Mouse (Mus musculus): Measurements from ENCODE around the gene Pcgf5.
"Not testable (repeated sequence)": the region's sequence is repeated elsewhere in the genome, so short reads cannot be mapped to it uniquely, and the experiment has no call there.

Pcgf5 gene

DNA sequence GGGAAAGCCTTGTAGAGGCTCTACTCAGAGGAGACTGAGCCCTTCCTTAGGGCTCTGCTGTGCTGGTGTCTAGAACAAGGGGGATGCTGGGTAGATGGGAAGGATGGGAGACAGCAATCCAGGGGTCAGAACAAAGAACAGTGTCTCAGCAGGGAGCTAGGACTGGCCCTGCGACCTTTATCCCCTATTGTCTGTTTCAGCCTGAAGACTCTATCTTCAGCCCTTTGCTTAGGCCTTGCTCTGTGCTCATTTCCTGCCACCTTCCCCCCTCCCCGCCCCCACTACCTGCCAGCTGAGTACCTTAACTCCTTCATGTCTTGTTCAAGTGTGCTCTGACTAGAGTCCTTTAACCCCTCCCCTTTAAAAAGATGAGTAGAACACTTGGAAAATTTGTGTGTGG, 36.3 kb downstream of the Pcgf5 start:
- no peak for DNase-seq (ENCODE audit: low read depth, low spot score)

DNA sequence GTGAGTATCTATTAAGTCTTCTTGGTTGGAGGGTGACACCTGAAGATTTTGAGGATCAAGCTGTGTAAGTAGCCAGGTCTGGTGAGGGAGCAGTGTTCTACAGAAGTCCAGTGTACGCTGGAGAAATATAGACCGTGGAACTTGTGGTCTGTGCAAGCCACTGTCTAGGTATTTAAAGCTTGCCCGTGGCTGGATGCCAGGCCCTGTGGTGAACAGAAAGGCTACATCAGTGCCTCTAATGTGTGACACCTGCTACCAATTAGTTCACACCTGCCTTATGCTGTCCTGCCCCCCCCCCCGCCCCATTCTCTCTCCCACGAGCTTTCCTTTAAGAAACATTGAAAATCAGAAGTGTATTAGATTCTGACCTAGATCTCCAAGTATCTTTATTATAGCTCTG, 40.4 kb downstream of the Pcgf5 start:
- DNase-seq (ENCODE audit: low read depth, low spot score) = peak; percentile 32

DNA sequence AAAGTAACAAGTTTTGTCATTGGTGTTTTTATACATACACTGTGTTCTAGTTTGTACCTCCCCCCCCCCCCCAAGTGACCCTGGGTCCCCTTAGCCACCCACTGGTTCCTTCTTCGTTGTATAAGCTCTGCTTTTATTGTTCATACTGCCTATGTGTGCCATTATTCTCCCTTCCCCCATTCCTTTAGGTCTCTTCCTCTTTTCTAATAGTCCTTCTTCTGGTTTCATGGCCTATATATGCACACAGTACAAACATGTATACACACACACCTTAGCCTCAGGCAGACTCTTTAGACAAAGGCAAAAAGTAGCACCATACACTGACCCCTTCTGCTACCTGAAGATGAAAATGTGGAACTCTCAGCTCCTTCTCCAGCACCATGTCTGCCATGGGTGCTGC, 42.6 kb downstream of the Pcgf5 start:
- no peak for DNase-seq (ENCODE audit: low read depth, low spot score)

DNA sequence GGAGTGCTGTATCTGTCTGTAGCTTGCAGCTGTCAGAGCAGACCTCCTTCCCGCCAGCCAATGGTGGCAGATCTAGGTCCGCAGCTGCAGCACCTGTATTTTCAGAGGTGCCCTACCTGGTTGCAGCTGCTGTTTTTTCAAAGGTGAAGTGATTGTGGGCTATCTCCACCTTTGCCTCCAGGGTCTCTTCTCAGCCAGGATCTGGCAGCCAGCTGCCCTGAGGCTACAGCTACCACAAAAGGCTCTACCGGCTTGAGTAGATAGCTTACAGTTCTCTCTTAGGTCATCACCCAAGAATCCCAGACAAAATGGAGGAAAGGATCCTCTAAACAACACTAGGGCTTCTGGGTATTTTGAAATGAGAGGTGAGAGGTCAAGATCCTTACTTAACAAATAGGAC, 50.4 kb downstream of the Pcgf5 start:
- DNase-seq (ENCODE audit: low read depth, low spot score) = no peak

DNA sequence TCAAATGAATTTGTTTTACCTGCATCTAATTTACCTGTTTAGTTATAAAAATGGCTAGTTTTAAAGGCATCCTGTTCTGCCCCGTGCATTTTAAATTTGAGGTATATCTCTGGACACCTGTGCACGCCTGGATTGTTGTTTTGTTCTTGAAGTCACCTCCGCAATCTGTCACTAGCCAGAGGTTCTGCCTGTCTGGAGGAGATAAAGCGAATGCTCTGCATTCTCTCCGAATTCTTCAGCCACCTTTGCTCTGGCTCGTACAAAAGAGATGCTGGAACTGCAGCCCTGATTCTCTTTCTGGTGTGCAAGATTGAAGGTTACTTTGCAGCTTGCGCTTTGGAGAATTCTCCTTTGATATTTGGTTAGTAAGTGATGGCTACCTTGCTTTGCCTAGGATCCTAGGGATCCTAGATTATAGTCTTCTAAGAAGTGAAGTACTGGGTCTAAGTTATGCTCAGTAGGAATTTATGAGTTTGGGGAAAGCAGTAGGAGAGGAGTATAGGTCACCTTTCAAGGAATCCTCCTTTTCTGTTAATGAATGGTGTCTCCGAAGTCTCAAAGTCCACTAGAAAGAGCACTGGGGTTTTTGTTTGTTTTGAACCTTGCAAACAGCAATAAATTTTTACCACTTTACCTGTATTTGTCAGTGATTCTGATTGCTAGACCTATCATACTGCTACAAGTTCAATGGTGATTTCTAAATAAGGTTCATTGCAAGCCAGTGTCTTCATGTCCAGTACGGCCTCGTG, 60.4 kb downstream of the Pcgf5 start:
- DNase-seq (ENCODE audit: low read depth, low spot score) = no peak

DNA sequence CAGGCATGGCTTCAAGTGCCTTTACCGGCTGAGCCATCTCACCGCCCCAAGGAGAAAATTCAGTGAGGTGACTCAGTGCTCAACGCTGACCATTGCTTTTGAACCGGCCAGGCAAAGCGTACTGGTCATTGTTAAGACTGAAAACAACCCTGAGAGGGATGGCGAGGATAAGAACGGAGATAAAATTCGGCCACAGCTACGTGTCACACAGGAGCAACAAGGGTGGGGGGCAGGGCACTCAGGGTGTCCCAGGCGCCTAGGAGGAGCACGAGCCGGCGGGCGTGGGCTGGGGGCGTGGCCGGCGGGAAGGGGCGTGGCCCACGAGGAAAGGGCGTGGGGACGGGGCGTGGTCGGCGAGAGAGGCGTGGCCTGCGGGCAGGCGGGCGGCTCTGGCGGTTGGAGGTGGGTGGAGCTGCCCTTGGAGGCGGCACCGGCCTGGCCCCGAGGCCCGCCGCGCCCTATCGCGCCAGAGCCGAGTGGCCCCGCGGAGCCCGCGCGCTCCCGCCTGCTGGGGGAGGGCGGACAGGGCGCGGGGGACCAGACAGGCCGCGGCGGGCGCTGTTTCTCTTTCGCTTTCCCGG, 61.3 kb downstream of the Pcgf5 start:
- DNase-seq (ENCODE audit: low read depth, low spot score) = peak; percentile 84

DNA sequence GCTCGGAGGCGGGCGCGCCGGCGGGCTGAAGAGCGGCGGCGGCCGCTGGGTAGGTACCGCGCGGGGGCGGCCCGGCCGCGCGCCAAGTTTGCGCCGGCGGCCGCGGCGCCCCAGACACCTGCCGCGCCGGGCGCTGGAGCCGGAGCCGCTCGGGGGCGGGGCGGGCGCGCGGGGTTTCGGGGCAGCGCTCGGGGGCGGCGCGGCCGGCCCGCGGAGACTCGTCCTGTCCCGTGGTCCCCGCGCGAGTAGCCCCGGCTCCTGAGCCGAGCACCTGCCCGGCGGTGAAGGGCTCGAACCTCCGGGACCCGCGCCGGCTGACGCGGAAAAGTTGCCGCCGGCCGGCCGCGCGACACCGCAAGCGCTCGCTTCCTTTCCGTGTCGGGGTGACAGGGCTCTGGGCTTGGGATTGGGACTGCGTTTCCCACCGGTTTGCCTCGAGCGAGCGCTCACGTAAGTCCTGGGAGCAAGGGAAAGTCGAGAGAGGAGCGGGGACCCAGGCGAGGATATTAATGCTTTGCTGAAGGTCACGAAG, 61.8 kb downstream of the Pcgf5 start:
- no peak for DNase-seq (ENCODE audit: low read depth, low spot score)

DNA sequence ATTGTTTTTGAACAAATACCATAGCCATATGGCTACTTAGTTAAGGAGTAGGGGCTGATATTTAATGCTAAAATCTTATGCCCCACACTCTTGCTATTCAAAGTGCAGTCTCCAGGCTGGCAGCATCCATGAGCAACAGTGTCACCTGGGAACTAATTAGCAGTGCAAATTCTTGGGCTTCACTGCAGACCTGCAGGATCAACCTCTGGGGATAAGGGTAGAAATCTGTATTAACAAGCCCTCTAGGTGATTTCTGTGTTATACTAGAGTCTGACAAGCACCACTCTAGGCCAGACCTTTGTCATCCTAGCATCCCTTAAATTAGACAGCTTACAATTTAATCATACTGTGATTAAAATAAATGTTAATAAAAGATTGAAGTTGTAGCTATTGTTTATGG, 71.8 kb downstream of the Pcgf5 start:
- no peak for DNase-seq (ENCODE audit: low read depth, low spot score)

DNA sequence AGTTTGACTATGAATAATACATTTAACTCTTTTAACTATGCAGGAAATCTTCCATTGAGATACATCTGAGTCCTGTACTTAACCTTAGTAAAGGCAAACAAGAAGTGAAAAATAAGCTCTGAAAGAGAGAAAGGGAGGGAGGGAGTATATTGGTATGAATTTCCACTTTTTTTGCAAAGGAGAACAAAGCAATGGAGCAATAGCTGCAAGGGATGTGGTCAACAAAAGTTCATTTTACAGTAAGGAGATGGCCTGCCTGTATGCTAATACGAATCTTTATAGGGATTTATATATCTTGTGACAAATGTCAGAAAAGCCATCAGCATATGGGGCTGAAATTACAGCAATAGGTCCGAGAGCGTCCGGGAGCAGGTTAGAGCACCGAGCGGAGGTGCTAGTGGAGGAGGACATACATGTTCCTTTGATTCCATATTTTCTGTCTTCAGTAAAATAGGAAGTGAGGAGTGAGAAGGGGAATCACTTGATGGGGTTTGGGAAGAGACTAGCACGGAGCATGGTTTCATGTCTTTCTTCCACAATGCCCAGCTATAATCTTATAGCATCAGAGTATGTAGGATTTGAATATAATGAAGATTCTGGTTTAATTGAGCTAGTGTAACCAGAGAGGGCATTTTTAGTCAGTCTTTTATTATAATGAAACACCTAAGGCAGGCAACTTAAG, 79.2 kb downstream of the Pcgf5 start:
- DNase-seq (ENCODE audit: low read depth, low spot score) = no peak

DNA sequence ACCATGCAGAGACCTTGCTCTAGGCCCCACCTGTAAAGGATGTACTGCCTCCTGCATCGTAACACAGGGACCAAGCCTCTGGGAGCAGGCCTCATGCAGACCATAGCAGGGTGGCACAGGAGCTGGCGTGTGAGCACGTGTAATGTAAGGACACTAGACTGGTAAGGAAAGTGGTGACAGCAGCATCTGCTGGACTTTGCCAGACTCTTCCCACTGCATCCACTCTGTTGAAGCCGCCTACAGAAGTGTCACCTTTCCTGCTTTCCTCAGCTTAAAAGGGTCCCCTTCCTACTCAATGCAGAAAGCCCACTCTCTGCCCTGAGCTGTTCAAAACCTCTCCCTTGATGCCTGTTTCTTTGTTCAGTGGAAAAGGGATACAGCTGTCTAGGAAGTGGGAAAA, 80.0 kb downstream of the Pcgf5 start:
- no peak for DNase-seq (ENCODE audit: low read depth, low spot score)

DNA sequence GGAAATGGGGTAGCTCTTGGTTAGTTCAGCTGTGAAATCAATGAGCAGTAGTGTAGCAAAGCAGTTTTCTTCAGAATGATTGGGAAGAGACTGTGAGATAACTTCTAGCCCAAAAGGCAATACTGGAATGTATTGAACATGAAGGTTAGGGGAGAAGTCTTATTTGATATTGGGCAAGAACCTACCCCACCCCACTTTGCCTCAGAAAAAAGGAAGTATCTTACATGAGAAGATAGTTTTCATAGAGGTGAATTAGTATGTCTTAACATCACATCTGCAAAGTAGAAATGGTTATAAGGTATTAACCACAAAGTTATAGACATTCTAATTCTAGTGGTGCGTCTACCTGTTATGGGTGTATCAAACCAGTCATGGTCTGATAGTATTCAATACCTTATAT, 81.2 kb downstream of the Pcgf5 start:
- no peak for DNase-seq (ENCODE audit: low read depth, low spot score)

DNA sequence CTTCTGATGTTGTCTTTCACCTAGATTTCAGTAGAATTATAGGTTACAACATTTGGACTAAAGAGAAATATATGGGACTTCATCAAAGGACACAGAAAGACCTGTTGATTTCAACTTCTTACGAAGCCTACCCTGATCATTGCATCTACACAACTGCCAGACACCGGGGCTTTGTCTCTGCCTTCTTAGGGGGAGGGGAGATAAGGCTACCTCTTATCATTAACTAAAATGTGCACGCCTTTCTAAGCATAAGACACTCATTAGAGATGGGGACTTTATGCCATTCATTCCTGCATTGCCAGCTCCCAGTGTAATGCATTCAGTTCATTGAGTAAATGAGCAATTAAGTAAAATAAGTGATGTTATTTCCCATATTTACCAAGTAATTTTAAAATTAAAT, 85.1 kb downstream of the Pcgf5 start:
- DNase-seq (ENCODE audit: low read depth, low spot score) = no peak

DNA sequence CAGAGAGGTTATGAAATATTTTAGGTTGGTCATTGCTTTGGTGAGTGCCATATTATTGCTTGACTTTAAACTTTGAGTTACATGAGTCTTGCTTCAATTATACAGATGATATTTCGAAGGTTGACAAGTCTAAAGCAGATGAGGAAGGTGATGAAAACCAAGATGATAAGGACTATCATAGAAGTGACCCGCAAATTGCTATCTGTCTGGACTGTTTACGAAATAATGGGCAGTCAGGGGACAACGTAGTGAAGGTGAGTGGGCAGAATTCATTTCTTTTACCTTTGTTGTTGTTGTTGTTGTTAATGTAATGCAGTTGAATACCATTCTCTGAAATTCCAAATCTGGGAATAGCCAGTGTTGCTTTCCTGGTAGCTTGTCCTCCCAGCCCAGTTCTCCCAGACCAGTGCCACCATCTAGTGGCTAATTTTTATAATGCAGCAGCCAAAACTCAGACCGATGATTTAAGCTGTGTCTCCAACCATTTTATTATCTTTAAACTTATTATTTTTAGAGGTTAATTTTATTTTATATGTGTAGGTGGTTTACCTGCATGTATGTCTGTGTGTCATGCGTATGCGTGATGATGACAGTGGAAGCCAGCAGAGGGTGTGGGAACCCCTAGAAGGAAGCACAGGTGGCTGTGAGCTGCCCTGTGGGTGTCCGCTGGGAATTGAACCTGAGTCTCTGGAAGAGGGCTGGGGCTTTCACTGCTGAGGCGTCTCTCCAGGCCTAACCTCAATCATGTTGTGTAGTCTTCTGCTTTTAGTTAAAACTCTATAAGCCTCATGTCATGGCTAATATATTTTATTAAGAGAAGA, 92.0 kb downstream of the Pcgf5 start:
- peak; percentile 80 for DNase-seq (ENCODE audit: low read depth, low spot score)

DNA sequence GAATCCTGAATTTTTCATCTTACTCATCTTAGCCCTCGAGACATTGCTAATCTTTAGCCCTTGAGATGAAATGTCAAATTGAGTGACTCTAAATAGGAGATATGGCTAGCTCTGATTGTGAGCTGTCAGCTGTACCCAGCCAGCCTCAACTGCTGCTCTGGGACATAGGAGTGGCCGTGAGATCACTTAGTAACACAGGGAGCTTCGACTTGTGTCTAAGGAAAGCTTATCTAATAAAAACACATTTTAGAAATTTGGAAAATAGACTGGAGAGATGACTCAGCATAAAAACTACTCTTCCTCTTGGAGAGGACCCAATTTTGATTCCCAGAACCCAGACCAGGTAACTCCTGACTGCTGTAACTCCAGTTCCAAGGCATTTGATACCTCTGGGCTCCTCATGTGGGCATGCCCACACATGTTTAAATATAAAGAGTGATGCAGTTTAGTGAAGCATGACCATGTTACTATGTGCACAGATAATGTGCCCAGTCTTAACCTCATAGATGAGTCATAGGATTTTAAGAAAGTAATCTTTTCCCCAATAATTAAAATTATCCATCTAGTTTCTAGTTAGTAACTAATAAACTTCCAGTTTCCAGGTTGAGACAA, 103.0 kb downstream of the Pcgf5 start:
- DNase-seq (ENCODE audit: low read depth, low spot score) = peak; percentile 43

DNA sequence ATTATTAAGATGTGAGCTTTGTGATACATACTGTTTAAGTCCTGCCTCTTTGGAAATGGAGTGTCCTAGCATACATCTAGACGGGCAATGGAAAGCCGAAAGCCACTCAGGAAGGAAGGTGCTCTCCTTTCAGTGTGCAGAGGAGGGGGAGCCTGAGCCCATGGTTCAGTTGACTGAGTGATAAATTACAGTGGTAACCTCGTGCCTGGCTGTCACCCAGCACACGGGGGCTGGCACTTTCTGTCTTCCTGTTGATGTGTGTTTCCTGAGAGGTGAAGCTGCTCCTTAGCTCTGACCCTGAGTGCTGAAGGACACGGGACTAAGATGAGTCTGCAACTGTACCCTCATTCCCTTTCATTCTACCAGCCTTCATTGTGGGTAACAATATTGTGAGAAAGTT, 103.6 kb downstream of the Pcgf5 start:
- peak; percentile 10 for DNase-seq (ENCODE audit: low read depth, low spot score)

DNA sequence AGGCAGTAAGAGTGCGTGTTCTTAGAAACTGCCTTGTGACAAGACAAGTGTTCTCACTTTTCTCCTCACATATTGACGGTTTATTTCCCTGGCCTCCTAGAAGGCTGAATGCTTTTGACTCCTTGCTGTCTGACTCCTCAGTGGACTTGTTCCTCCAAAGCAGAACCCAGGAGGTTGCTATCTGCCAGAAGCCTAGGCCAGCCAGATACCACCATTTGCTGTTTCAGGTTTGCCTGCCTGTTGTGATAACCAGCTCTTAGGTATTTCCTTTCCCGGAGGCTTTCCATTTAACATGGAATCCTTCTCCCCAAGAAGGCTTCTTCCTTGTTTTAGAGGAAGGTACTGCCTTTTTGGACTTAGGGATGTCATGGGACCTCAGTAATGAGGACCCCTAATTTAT, 104.1 kb downstream of the Pcgf5 start:
- not testable (repeated sequence) for DNase-seq (ENCODE audit: low read depth, low spot score)

DNA sequence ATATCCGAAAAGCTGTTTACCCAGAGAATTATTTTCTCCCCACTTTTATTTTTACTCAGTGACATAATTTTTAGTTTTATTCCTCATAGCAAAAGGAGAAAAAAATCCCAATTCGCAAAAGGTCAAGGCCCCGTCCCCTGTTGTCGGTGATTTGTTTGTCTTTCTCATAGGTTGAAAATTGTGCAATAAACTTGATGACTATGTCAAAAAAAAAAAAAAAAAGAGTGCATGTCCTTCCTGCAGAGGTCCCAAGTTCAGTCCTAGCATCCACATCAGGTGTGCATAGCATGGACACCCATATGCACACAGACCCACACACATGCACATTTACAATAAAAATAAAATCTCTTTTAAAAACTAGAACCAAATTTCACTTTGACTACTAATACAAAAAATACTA, 105.3 kb downstream of the Pcgf5 start:
- no peak for DNase-seq (ENCODE audit: low read depth, low spot score)

DNA sequence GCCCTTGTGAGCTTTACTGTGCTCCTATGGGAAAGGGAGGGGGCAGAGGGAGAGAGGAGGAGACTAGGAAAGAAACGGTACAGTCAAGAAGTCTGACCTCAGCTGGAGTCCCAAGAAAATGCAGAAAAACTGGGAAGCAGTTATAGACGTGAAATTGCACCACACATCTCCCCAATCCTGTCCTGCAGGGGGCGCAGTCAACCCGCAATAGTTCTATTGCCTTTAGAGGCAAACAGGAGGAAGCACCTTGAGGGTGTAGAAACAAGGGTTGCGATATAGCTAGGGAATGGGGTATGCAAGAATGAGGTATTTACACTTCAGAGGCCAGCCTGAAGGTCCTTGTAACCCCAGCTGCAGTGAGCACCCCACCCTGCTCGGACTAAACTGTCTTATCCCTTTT, 122.0 kb downstream of the Pcgf5 start:
- DNase-seq (ENCODE audit: low read depth, low spot score) = peak; percentile 84

DNA sequence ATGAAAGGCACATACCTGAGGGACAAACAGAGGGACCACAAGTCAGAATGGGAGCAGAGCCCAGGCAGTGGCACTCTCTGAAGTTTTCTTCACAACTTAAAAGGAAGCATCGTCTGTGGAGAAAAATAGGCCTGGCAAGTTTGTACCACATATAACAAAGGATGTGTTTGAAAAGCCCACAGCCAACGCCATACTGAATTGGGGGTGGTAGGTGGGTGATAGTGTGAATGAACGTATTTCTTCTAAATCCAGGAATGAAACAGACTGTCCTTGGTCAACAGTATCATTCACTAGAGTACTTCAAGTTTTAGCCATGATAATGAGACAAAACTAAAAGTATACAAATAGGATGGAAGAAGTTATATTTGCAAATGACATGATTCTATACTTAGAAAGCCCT, 123.2 kb downstream of the Pcgf5 start:
- DNase-seq (ENCODE audit: low read depth, low spot score) = no peak

DNA sequence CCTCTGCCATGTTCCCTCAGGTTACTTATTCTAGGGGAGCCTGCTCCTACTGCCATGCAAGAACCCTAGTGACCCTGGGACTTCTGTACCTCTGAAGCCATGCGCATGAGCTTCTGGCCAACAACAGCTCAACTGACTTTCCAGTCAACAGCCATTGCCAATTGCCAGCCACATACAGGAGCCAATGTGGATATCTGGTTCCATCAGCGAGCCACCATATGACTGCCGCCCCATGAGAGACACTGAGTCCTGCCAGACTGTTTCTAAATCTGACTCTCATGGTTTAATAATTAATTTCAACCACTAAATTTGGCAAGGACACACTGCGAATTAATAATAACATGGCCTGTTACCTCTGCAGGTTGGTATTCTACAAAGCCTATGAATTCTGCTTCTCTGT, 128.5 kb downstream of the Pcgf5 start:
- no peak for DNase-seq (ENCODE audit: low read depth, low spot score)

DNA sequence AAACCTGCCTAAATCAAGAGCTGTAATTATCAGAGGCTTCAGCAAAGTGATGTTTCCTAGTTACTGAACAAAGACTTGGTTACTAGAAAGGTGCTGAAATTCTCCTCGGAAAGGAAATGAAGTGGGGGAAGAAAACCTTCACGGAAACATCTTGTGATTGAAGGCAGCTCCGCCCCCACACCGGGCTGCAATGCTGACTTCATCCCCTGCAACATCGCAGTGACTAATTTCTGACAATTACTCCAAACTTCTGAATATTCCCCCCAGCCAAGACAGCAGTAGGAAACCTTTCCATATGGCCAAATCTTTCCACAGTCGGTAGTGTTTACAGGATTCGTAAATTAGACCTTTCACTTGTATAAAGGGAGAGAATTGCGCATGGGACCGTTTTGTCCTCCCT, 129.0 kb downstream of the Pcgf5 start:
- DNase-seq (ENCODE audit: low read depth, low spot score) = peak; percentile 91

DNA sequence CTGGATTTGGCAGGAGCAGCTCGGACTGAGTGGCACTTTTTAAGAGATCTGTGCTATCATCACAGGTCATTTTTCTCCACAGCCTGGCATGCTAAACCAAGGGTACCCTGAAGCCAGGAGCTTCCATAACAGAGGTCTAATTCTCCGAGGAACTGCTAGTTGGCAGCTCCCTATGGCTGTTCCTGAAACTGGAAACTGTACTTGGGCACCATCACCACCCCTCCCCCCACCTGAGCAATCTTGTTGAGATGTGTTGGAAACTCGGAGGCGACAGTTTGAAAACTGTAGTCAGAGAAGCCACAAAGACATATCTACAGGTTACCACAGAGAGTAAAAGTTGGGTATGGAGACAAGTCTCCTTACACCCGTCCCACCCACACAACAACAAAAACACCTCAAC, 129.6 kb downstream of the Pcgf5 start:
- peak; percentile 58 for DNase-seq (ENCODE audit: low read depth, low spot score)

All from 3T3-L1 (cell line).